Mouse (Mus musculus): ENCODE data around the gene Ostf1. TPM values are rescaled to one million over a fixed set of nuclear protein-coding genes. Genes with fewer than 3 reads are reported as not detected.

Ostf1 gene
- total and polyA plus RNA-seq, 3 experiments = 88.0 to 322 (median 281) TPM

DNA sequence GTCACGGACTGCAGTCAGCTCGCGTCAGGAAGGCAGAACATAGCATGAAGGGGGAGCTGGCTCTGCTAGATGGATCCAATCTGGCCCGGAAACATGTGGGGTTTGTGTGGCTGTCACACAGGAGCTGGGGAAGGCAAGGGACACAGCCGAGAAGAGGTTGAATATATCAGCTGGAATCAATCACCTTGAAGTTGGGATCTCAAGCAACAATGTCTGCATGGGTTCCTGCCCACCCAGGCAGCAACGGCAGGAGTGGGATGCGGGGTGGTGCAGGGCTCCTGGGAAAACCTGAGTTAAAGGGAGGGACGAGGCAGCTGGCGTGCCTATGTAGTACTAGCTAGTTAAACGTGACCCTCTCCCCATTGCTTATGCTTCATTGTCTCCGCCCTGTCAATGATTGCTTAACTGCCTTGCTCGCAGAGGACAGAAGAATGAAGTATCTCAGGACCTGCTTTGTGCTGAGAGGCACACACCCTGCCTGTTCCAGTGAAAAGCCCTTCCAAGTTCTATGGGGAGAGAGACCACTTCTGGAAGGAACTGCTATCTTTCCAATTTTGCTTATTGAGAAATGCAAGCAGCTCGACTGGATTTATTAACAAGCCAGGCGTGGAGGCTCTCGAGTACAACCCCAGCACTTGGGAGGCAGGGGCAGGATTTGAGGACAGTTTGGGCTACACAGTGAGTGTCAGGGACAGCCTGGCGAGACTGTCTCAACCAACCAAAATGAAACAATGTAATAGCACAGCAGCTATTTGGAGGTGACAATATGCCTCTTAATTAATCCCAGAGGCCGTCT is 53.2 kb downstream of the Ostf1 start:
- DNase-seq (ENCODE audit: low spot score) (no peak), ATAC-seq (ENCODE audit: extremely low read depth, insufficient number of reproducible peaks, low FRiP score, poor library complexity, severe bottlenecking) (no peak)
- peaks cover 46% of the 10 kb centered on the region for H3K36me3 ChIP-seq (replicated peaks)
- no peaks in the 10 kb centered on the region for H3K27me3 ChIP-seq (ENCODE audit: insufficient read depth, low read length)
- TF ChIP-seq TAL1 (conservative IDR thresholded peaks at IDR 0.05; ENCODE audit: low read depth, low read length) (no peak), CTCF (IDR thresholded peaks at IDR 0.05; ENCODE audit: low read depth, low read length) (no peak), GATA1 (IDR thresholded peaks at IDR 0.05; ENCODE audit: borderline replicate concordance, low read length) (no peak), POLR2AphosphoS5 (IDR thresholded peaks at IDR 0.05; ENCODE audit: insufficient replicate concordance, low read depth, low read length) (no peak), GATA2 (IDR thresholded peaks at IDR 0.05; ENCODE audit: borderline replicate concordance, low read depth, low read length) (no peak)
- no peak overlapping the region for H3K4me3 ChIP-seq (ENCODE audit: low read depth, low read length)
- H3K9me3 ChIP-seq (replicated peaks) = no peaks in the 10 kb centered on the region
- H3K4me1 ChIP-seq (ENCODE audit: insufficient read depth, low read depth, low read length) = no peaks in the 10 kb centered on the region

DNA sequence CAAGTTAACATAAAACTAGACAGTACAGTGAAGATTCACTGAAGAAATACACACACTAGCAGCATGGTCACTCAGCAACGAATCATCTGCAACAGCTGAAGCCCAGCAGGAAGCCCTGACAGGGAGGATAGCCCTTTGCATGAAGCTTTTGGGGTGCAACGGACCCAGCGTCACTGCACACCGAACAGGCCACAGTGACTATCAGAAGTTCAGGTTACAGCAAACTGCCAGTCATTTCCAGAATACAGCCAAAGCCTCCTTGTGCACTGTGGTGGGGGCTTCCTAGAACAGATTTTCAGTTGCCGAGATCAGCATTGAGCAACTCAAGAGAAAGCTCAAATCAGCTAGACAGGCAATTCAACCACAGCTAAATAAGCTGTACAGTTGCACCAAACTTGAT is 54.3 kb downstream of the Ostf1 start:
- Histone ChIP-seq H3K27me3 (ENCODE audit: insufficient read depth, low read length) (no peaks in the 10 kb centered on the region), H3K9me3 (replicated peaks) (no peaks in the 10 kb centered on the region), H3K4me3 (ENCODE audit: low read depth, low read length) (no peak overlapping the region), H3K36me3 (replicated peaks) (peaks cover 36% of the 10 kb centered on the region), H3K4me1 (ENCODE audit: insufficient read depth, low read depth, low read length) (no peaks in the 10 kb centered on the region)
- DNase-seq (ENCODE audit: low spot score) = no peak
- ATAC-seq (ENCODE audit: extremely low read depth, insufficient number of reproducible peaks, low FRiP score, poor library complexity, severe bottlenecking) = no peak
- no peak for TF ChIP-seq GATA1 (IDR thresholded peaks at IDR 0.05; ENCODE audit: borderline replicate concordance, low read length)
- TF ChIP-seq GATA2 (IDR thresholded peaks at IDR 0.05; ENCODE audit: borderline replicate concordance, low read depth, low read length) = no peak
- TF ChIP-seq CTCF (IDR thresholded peaks at IDR 0.05; ENCODE audit: low read depth, low read length) = no peak
- TF ChIP-seq POLR2AphosphoS5 (IDR thresholded peaks at IDR 0.05; ENCODE audit: insufficient replicate concordance, low read depth, low read length) = no peak
- no peak for TF ChIP-seq TAL1 (conservative IDR thresholded peaks at IDR 0.05; ENCODE audit: low read depth, low read length)

DNA sequence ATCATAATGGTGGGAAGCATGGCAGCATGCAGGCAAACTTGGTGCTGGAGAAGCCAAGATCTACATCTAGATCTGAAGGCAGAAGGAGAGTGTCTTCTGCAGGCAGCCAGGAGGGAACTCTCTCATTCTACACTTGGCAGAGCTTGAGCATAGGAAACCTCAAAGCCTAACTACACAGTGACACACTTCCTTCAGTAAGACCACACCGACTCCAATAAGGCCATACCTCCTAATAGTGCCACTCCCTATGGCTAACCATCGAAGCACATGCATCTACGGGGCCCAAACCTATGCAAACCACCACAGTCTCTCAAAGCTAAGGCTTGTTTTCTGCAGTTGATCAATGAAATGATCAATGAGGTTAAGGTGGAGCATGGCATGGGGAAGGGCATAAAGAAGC is 55.7 kb downstream of the Ostf1 start:
- no peak for DNase-seq (ENCODE audit: low spot score)
- Histone ChIP-seq H3K4me1 (ENCODE audit: insufficient read depth, low read depth, low read length) (no peaks in the 10 kb centered on the region), H3K36me3 (replicated peaks) (peaks cover 26% of the 10 kb centered on the region), H3K4me3 (ENCODE audit: low read depth, low read length) (no peak overlapping the region), H3K9me3 (replicated peaks) (no peaks in the 10 kb centered on the region), H3K27me3 (ENCODE audit: insufficient read depth, low read length) (no peaks in the 10 kb centered on the region)
- no peak for TF ChIP-seq POLR2AphosphoS5 (IDR thresholded peaks at IDR 0.05; ENCODE audit: insufficient replicate concordance, low read depth, low read length)
- TF ChIP-seq GATA1 (IDR thresholded peaks at IDR 0.05; ENCODE audit: borderline replicate concordance, low read length) = no peak
- no peak for TF ChIP-seq TAL1 (conservative IDR thresholded peaks at IDR 0.05; ENCODE audit: low read depth, low read length)
- no peak for TF ChIP-seq CTCF (IDR thresholded peaks at IDR 0.05; ENCODE audit: low read depth, low read length)
- no peak for TF ChIP-seq GATA2 (IDR thresholded peaks at IDR 0.05; ENCODE audit: borderline replicate concordance, low read depth, low read length)
- no peak for ATAC-seq (ENCODE audit: extremely low read depth, insufficient number of reproducible peaks, low FRiP score, poor library complexity, severe bottlenecking)

DNA sequence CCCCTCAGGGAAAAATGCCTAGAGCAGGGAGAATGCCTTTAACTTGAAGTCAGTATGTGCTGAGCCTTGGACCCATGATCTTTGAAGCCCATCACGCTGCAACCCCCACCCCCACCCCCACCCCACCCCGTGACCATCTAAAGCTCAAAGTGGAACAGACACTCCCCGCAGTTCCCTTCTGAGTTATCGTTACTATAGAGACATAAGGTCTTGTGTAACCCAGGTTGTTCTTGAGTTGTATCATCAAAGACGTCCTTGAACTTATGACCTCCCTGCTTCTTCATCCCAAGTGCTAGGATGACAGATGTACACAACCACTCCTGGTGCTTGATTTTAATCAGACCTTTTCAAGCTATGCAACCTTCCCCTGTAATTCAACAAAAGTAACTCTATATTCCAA is 57.7 kb downstream of the Ostf1 start:
- Histone ChIP-seq H3K27me3 (ENCODE audit: insufficient read depth, low read length) (no peaks in the 10 kb centered on the region), H3K4me3 (ENCODE audit: low read depth, low read length) (no peak overlapping the region), H3K9me3 (replicated peaks) (no peaks in the 10 kb centered on the region), H3K36me3 (replicated peaks) (peaks cover 13% of the 10 kb centered on the region), H3K4me1 (ENCODE audit: insufficient read depth, low read depth, low read length) (no peaks in the 10 kb centered on the region)
- ATAC-seq (ENCODE audit: extremely low read depth, insufficient number of reproducible peaks, low FRiP score, poor library complexity, severe bottlenecking) (no peak), DNase-seq (ENCODE audit: low spot score) (no peak)
- TF ChIP-seq GATA1 (IDR thresholded peaks at IDR 0.05; ENCODE audit: borderline replicate concordance, low read length) = no peak
- TF ChIP-seq GATA2 (IDR thresholded peaks at IDR 0.05; ENCODE audit: borderline replicate concordance, low read depth, low read length) = no peak
- no peak for TF ChIP-seq POLR2AphosphoS5 (IDR thresholded peaks at IDR 0.05; ENCODE audit: insufficient replicate concordance, low read depth, low read length)
- no peak for TF ChIP-seq CTCF (IDR thresholded peaks at IDR 0.05; ENCODE audit: low read depth, low read length)
- no peak for TF ChIP-seq TAL1 (conservative IDR thresholded peaks at IDR 0.05; ENCODE audit: low read depth, low read length)

DNA sequence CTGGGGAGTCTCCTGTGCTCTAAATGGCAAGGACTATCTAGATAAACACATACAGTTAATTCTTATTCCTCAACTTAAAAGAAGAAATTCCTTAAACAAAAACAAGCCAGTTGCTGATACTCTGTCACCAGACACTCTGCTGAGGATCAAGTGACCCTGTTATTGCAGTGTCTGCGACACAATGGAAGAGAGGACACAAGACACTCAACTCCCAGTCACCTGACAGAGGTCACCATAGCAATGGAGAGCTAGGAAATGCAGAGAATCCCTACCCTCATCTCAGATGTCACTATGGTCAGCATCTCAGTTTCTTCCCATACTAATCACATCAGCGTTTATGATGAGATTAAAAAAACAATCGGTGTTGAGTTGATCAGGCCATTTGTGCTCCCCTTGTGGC is 58.2 kb downstream of the Ostf1 start:
- no peaks in the 10 kb centered on the region for H3K9me3 ChIP-seq (replicated peaks)
- DNase-seq (ENCODE audit: low spot score) (no peak), ATAC-seq (ENCODE audit: extremely low read depth, insufficient number of reproducible peaks, low FRiP score, poor library complexity, severe bottlenecking) (no peak)
- H3K36me3 ChIP-seq (replicated peaks) = peaks cover 8% of the 10 kb centered on the region
- H3K4me3 ChIP-seq (ENCODE audit: low read depth, low read length) = no peak overlapping the region
- TF ChIP-seq CTCF (IDR thresholded peaks at IDR 0.05; ENCODE audit: low read depth, low read length) = no peak
- no peak for TF ChIP-seq POLR2AphosphoS5 (IDR thresholded peaks at IDR 0.05; ENCODE audit: insufficient replicate concordance, low read depth, low read length)
- H3K27me3 ChIP-seq (ENCODE audit: insufficient read depth, low read length) = no peaks in the 10 kb centered on the region; the same call in 1 of the 2 replicates
- no peaks in the 10 kb centered on the region for H3K4me1 ChIP-seq (ENCODE audit: insufficient read depth, low read depth, low read length)

DNA sequence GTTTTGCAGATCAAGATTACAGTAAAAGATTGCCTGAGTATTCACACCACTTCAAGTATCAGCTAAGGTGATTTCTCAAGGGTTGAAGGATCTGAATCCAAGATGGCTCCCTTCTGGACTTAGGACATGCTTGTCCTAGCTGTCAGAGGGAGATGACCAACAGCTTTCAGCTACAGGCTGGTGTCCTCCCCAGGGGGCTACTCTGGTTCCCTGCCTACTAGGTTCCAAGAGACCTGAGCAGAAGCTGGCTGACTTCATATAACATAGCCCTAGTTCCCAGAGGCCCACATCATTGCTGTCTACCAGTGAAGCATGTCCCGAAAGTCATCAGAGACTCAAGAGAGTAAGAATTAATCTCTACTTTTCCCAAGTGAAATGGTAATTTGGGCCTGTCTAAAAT is 62.1 kb downstream of the Ostf1 start:
- H3K36me3 ChIP-seq (replicated peaks) = no peaks in the 10 kb centered on the region
- ATAC-seq (ENCODE audit: extremely low read depth, insufficient number of reproducible peaks, low FRiP score, poor library complexity, severe bottlenecking) = no peak
- no peaks in the 10 kb centered on the region for H3K4me1 ChIP-seq (ENCODE audit: insufficient read depth, low read depth, low read length)
- TF ChIP-seq GATA1 (IDR thresholded peaks at IDR 0.05; ENCODE audit: borderline replicate concordance, low read length) (no peak), POLR2AphosphoS5 (IDR thresholded peaks at IDR 0.05; ENCODE audit: insufficient replicate concordance, low read depth, low read length) (no peak), GATA2 (IDR thresholded peaks at IDR 0.05; ENCODE audit: borderline replicate concordance, low read depth, low read length) (no peak)
- no peak for DNase-seq (ENCODE audit: low spot score)
- no peak overlapping the region for H3K4me3 ChIP-seq (ENCODE audit: low read depth, low read length)
- no peaks in the 10 kb centered on the region for H3K9me3 ChIP-seq (replicated peaks)
- peaks cover 6% of the 10 kb centered on the region for H3K27me3 ChIP-seq (ENCODE audit: insufficient read depth, low read length)
